Mouse (Mus musculus) limb, embryonic 15.5 days (tissue): Measurements from ENCODE around the gene Ciao2a. TPM values are rescaled to one million over a fixed set of nuclear protein-coding genes. Genes with fewer than 3 reads are reported as not detected.

Source experiments
- polyA plus RNA-seq: library from polyadenylated mRNA; unstranded; fragments of >200 nt; fragmentation: Nextera tagmentation; extraction: Ambion mirVana; gene quantifications from 2 replicates; pipeline ENCODE4 v1.2.1, GENCODE M21; 2015

The Ciao2a gene
- polyA plus RNA-seq, 1 experiment from 2014 or later, result 134 TPM

Other genes starting within 250 kb of the Ciao2a start
- 126 and 135 TPM in 2 replicates for gene Pclaf, start 236.4 kb upstream of the Ciao2a start, polyA plus RNA-seq
- 34.9 and 35.7 TPM in 2 replicates for gene Trip4, start 217.8 kb upstream of the Ciao2a start, polyA plus RNA-seq
- 15.0 and 17.7 TPM in 2 replicates for gene Csnk1g1, start 217.7 kb upstream of the Ciao2a start, polyA plus RNA-seq
- gene Ppib, start 66.4 kb upstream of the Ciao2a start, polyA plus RNA-seq, result 775 and 785 TPM in 2 replicates
- 2.7 and 4.5 TPM in 2 replicates for gene Snx22, start 56.9 kb upstream of the Ciao2a start, polyA plus RNA-seq
- 115 and 128 TPM in 2 replicates for gene Snx1, start within 50 bp of the Ciao2a start, polyA plus RNA-seq
- gene Dapk2, start 31.6 kb downstream of the Ciao2a start, polyA plus RNA-seq, result 4.6 and 6.5 TPM in 2 replicates
- 16.9 and 19.0 TPM in 2 replicates for gene Herc1, start 223.8 kb downstream of the Ciao2a start, polyA plus RNA-seq